Comparison of ENCODE assay signal across 29 mouse cellular contexts in genomic region chr16:10581234-10581898, GRCm38 (mm10).
"Had no signal": no experiment of that assay in that cellular context is flagged by ENCODE, and none has a peak within 500 bp of the region (broad histone marks: within the 10 kb centered on the region; RNA-seq: fewer than 3 reads in every experiment).

No protein-coding gene starts in this region.

- H3K27ac ChIP-seq: embryonic facial prominence, embryonic 10.5 days; embryonic facial prominence, embryonic 12.5 days; embryonic facial prominence, embryonic 13.5 days; embryonic facial prominence, embryonic 15.5 days; forebrain, embryonic 10.5 days; forebrain, embryonic 12.5 days; forebrain, embryonic 13.5 days; forebrain, embryonic 15.5 days; gastrocnemius, adult 2 months had no signal

- H3K9ac ChIP-seq: embryonic facial prominence, embryonic 12.5 days; embryonic facial prominence, embryonic 13.5 days; embryonic facial prominence, embryonic 15.5 days; forebrain, embryonic 12.5 days; forebrain, embryonic 13.5 days; forebrain, embryonic 15.5 days; forebrain, postnatal 0 days had no signal

- H3K4me2 ChIP-seq: embryonic facial prominence, embryonic 12.5 days; embryonic facial prominence, embryonic 13.5 days; embryonic facial prominence, embryonic 15.5 days; forebrain, embryonic 12.5 days; forebrain, embryonic 13.5 days; forebrain, embryonic 15.5 days had no signal

- H3K9me3 ChIP-seq: embryonic facial prominence, embryonic 10.5 days; embryonic facial prominence, embryonic 12.5 days; embryonic facial prominence, embryonic 13.5 days; embryonic facial prominence, embryonic 15.5 days; forebrain, embryonic 10.5 days; forebrain, embryonic 12.5 days; forebrain, embryonic 13.5 days; forebrain, embryonic 15.5 days had no signal

- H3K27me3 ChIP-seq: embryonic facial prominence, embryonic 12.5 days; embryonic facial prominence, embryonic 13.5 days; embryonic facial prominence, embryonic 15.5 days; forebrain, embryonic 12.5 days; forebrain, embryonic 13.5 days; forebrain, embryonic 15.5 days had no signal

- H3K4me1 ChIP-seq: embryonic facial prominence, embryonic 12.5 days; embryonic facial prominence, embryonic 13.5 days; embryonic facial prominence, embryonic 15.5 days; forebrain, embryonic 10.5 days; forebrain, embryonic 12.5 days; forebrain, embryonic 13.5 days; forebrain, embryonic 15.5 days had no signal

- DNase-seq: cerebellum, adult 18-20 months; cerebellum, adult 2 months; cerebellum, adult 8-10 months; cerebellum, adult 9-10 months; cerebellum, adult 9-11 months; cerebellum, postnatal 10 days; cerebellum, postnatal 14 days; cerebellum, postnatal 25 days; cerebellum, postnatal 36 days; embryo, embryonic 11 days; forebrain, postnatal 0 days; gastrocnemius, adult 2 months; gastrocnemius, postnatal 10 days; gastrocnemius, postnatal 14 days; gastrocnemius, postnatal 25 days; gastrocnemius, postnatal 36 days; heart, adult 11 months; heart, adult 18-20 months had no signal

- H3K4me3 ChIP-seq: embryonic facial prominence, embryonic 10.5 days; embryonic facial prominence, embryonic 12.5 days; embryonic facial prominence, embryonic 13.5 days; embryonic facial prominence, embryonic 15.5 days; erythroblast, embryonic 14.5 days; forebrain, embryonic 10.5 days; forebrain, embryonic 12.5 days; forebrain, embryonic 13.5 days; forebrain, embryonic 15.5 days; gastrocnemius, adult 2 months had no signal

- ATAC-seq: forebrain, embryonic 13.5 days; forebrain, embryonic 14.5 days; forebrain, embryonic 15.5 days; forebrain, embryonic 16.5 days; forebrain, postnatal 0 days had no signal
